Mouse (Mus musculus): ENCODE measurements at regions not wholly inside any gene's neighbourhood (a gene's known extent, or its start where the extent isn't known, plus 50 kb on each side); places are given as distances from the start of the nearest gene placed in this dataset.

- no peaks in the 10 kb centered on the region for H3K36me3 ChIP-seq (ENCODE audit: control insufficient read depth, insufficient read depth, low read length)
- H3K27ac ChIP-seq (ENCODE audit: low read length) = no peak overlapping the region
- H3K9me3 ChIP-seq (replicated peaks; ENCODE audit: control insufficient read depth, low read length, poor library complexity, severe bottlenecking) = no peaks in the 10 kb centered on the region
- no peak for ATAC-seq
- no peak overlapping the region for H3K9ac ChIP-seq (ENCODE audit: low read depth, low read length)
- H3K4me1 ChIP-seq (ENCODE audit: control insufficient read depth, insufficient read depth, low read length) = no peaks in the 10 kb centered on the region
- WGBS = 64% methylated on average over 4 of the region's 4 CpGs
- no peaks in the 10 kb centered on the region for H3K27me3 ChIP-seq (ENCODE audit: control insufficient read depth, insufficient read depth, low read depth, low read length)
- H3K4me2 ChIP-seq (ENCODE audit: low read length) = no peak overlapping the region
- no peak overlapping the region for H3K4me3 ChIP-seq (ENCODE audit: low read depth, low read length)
Measured at GRCm38 (mm10) chr4:56612325-56612724, 127.5 kb upstream of the Gm26657 start.

DNA sequence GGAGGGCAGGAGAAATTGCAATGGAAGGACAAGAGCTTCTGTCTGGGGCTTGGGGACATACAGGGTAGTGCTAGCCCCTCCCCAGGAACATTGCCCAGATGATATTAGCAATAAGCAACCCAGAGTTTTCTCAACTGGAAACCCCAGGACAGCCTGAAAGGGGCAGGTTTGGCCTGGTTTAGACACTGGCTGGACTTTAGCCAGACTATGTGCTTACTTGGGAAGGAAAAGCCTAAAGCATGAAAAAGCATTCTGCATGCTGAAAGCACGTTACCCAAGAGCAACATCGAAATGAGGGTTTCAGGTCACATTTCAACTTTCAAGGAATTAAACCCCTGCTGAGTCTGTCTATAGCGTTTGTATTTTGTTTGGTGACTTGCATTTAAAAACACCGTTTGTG, 128.1 kb upstream of the Gm26657 start:
- Histone ChIP-seq H3K9me3 (replicated peaks; ENCODE audit: control insufficient read depth, low read length, poor library complexity, severe bottlenecking) (no peaks in the 10 kb centered on the region), H3K27me3 (ENCODE audit: control insufficient read depth, insufficient read depth, low read depth, low read length) (no peaks in the 10 kb centered on the region), H3K36me3 (ENCODE audit: control insufficient read depth, insufficient read depth, low read length) (no peaks in the 10 kb centered on the region), H3K27ac (ENCODE audit: low read length) (no peak overlapping the region), H3K9ac (ENCODE audit: low read depth, low read length) (no peak overlapping the region), H3K4me3 (ENCODE audit: low read depth, low read length) (no peak overlapping the region), H3K4me2 (ENCODE audit: low read length) (no peak overlapping the region), H3K4me1 (ENCODE audit: control insufficient read depth, insufficient read depth, low read length) (no peaks in the 10 kb centered on the region)
- WGBS = 28% methylated on average over 4 of the region's 4 CpGs
- no peak for ATAC-seq

GRCm38 (mm10) chr4:56610273-56610672, 129.6 kb upstream of the Gm26657 start:
- H3K4me3 ChIP-seq (ENCODE audit: low read depth, low read length) = no peak overlapping the region
- no peak for ATAC-seq
- H3K9ac ChIP-seq (ENCODE audit: low read depth, low read length) = no peak overlapping the region
- 75% methylated on average over 6 of the region's 6 CpGs for WGBS
- H3K9me3 ChIP-seq (replicated peaks; ENCODE audit: control insufficient read depth, low read length, poor library complexity, severe bottlenecking) = no peaks in the 10 kb centered on the region
- H3K36me3 ChIP-seq (ENCODE audit: control insufficient read depth, insufficient read depth, low read length) = no peaks in the 10 kb centered on the region
- no peaks in the 10 kb centered on the region for H3K4me1 ChIP-seq (ENCODE audit: control insufficient read depth, insufficient read depth, low read length)
- H3K4me2 ChIP-seq (ENCODE audit: low read length) = no peak overlapping the region
- H3K27me3 ChIP-seq (ENCODE audit: control insufficient read depth, insufficient read depth, low read depth, low read length) = no peaks in the 10 kb centered on the region
- no peak overlapping the region for H3K27ac ChIP-seq (ENCODE audit: low read length)

- WGBS = 92% methylated on average over 4 of the region's 4 CpGs
- no peaks in the 10 kb centered on the region for H3K4me1 ChIP-seq (ENCODE audit: control insufficient read depth, insufficient read depth, low read length)
Measured at GRCm38 (mm10) chr4:56608701-56609100, 131.2 kb upstream of the Gm26657 start.

GRCm38 (mm10) chr4:56598398-56598797, 141.5 kb upstream of the Gm26657 start:
- Histone ChIP-seq H3K9ac (ENCODE audit: low read depth, low read length) (no peak overlapping the region), H3K27me3 (ENCODE audit: control insufficient read depth, insufficient read depth, low read depth, low read length) (no peaks in the 10 kb centered on the region), H3K36me3 (ENCODE audit: control insufficient read depth, insufficient read depth, low read length) (no peaks in the 10 kb centered on the region), H3K4me2 (ENCODE audit: low read length) (no peak overlapping the region), H3K9me3 (replicated peaks; ENCODE audit: control insufficient read depth, low read length, poor library complexity, severe bottlenecking) (no peaks in the 10 kb centered on the region), H3K27ac (ENCODE audit: low read length) (no peak overlapping the region), H3K4me3 (ENCODE audit: low read depth, low read length) (no peak overlapping the region), H3K4me1 (ENCODE audit: control insufficient read depth, insufficient read depth, low read length) (no peaks in the 10 kb centered on the region)
- WGBS = 72% methylated on average over 2 of the region's 2 CpGs
- ATAC-seq = no peak

More at GRCm38 (mm10) chr4:56608701-56609100, 131.2 kb upstream of the Gm26657 start:
- H3K36me3 ChIP-seq (ENCODE audit: control insufficient read depth, insufficient read depth, low read length) = no peaks in the 10 kb centered on the region
- no peak overlapping the region for H3K27ac ChIP-seq (ENCODE audit: low read length)
- H3K27me3 ChIP-seq (ENCODE audit: control insufficient read depth, insufficient read depth, low read depth, low read length) = no peaks in the 10 kb centered on the region
- no peaks in the 10 kb centered on the region for H3K9me3 ChIP-seq (replicated peaks; ENCODE audit: control insufficient read depth, low read length, poor library complexity, severe bottlenecking)
- H3K4me3 ChIP-seq (ENCODE audit: low read depth, low read length) = no peak overlapping the region
- no peak overlapping the region for H3K4me2 ChIP-seq (ENCODE audit: low read length)
- ATAC-seq = no peak
- no peak overlapping the region for H3K9ac ChIP-seq (ENCODE audit: low read depth, low read length)

DNA sequence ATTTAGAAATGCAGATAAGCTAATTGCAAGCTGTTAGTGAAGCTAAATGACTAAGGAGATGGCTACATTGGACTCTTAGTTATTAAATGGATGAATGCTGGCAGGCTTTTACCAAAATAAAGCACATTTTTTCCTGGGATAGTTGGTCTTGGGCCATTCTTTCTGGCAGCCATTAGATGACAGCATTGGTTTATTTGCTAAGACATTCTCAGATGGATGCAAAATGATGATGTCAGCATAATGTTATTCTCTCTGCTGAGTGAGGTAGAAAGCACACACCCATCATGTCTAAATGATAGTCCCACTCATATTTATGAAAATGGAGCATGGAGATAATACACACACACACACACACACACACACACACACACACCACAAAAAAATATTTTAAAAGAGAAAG, 141.9 kb upstream of the Gm26657 start:
- Histone ChIP-seq H3K4me1 (ENCODE audit: control insufficient read depth, insufficient read depth, low read length) (no peaks in the 10 kb centered on the region), H3K9me3 (replicated peaks; ENCODE audit: control insufficient read depth, low read length, poor library complexity, severe bottlenecking) (no peaks in the 10 kb centered on the region), H3K9ac (ENCODE audit: low read depth, low read length) (no peak overlapping the region), H3K4me2 (ENCODE audit: low read length) (no peak overlapping the region), H3K27ac (ENCODE audit: low read length) (no peak overlapping the region), H3K27me3 (ENCODE audit: control insufficient read depth, insufficient read depth, low read depth, low read length) (no peaks in the 10 kb centered on the region), H3K4me3 (ENCODE audit: low read depth, low read length) (no peak overlapping the region), H3K36me3 (ENCODE audit: control insufficient read depth, insufficient read depth, low read length) (no peaks in the 10 kb centered on the region)
- no peak for ATAC-seq

- Histone ChIP-seq H3K4me1 (ENCODE audit: control insufficient read depth, insufficient read depth, low read length) (no peaks in the 10 kb centered on the region), H3K9me3 (replicated peaks; ENCODE audit: control insufficient read depth, low read length, poor library complexity, severe bottlenecking) (no peaks in the 10 kb centered on the region), H3K27me3 (ENCODE audit: control insufficient read depth, insufficient read depth, low read depth, low read length) (no peaks in the 10 kb centered on the region), H3K4me3 (ENCODE audit: low read depth, low read length) (no peak overlapping the region), H3K9ac (ENCODE audit: low read depth, low read length) (no peak overlapping the region), H3K4me2 (ENCODE audit: low read length) (no peak overlapping the region), H3K36me3 (ENCODE audit: control insufficient read depth, insufficient read depth, low read length) (no peaks in the 10 kb centered on the region), H3K27ac (ENCODE audit: low read length) (no peak overlapping the region)
- ATAC-seq = no peak
- WGBS = 75% methylated on average over 3 of the region's 3 CpGs
Measured at GRCm38 (mm10) chr4:56582405-56582804, 157.5 kb upstream of the Gm26657 start.

- Histone ChIP-seq H3K4me2 (ENCODE audit: low read length) (no peak overlapping the region), H3K36me3 (ENCODE audit: control insufficient read depth, insufficient read depth, low read length) (no peaks in the 10 kb centered on the region), H3K4me3 (ENCODE audit: low read depth, low read length) (no peak overlapping the region), H3K9me3 (replicated peaks; ENCODE audit: control insufficient read depth, low read length, poor library complexity, severe bottlenecking) (no peaks in the 10 kb centered on the region), H3K27me3 (ENCODE audit: control insufficient read depth, insufficient read depth, low read depth, low read length) (no peaks in the 10 kb centered on the region), H3K9ac (ENCODE audit: low read depth, low read length) (no peak overlapping the region), H3K27ac (ENCODE audit: low read length) (no peak overlapping the region), H3K4me1 (ENCODE audit: control insufficient read depth, insufficient read depth, low read length) (no peaks in the 10 kb centered on the region)
- WGBS = 81% methylated on average over 15 of the region's 15 CpGs
- ATAC-seq = no peak
Measured at GRCm38 (mm10) chr4:56576837-56577548, 162.9 kb upstream of the Gm26657 start.

DNA sequence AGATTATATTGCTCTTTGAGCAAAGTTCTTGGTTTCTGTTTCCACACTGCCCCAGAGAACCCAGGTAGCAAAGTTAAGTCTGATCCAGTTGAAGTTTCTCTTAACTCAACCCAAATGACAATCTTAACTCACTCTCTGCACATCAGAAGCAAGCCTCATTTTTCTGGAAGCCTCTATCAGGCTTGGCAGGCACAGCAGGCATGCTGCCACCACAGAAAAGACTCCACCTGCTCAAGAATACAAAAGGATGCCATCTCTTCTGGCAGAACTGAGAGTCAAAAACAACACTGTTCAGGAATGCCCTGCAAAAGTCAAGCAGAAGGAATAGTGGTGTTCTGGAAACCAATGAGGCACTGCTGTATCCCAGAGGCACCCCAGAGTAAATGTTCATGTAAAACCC, 187.7 kb upstream of the Gm26657 start:
- no peak overlapping the region for H3K4me3 ChIP-seq (ENCODE audit: low read depth, low read length)
- no peak overlapping the region for H3K9ac ChIP-seq (ENCODE audit: low read depth, low read length)
- H3K9me3 ChIP-seq (replicated peaks; ENCODE audit: control insufficient read depth, low read length, poor library complexity, severe bottlenecking) = no peaks in the 10 kb centered on the region
- no peak for ATAC-seq
- H3K27me3 ChIP-seq (ENCODE audit: control insufficient read depth, insufficient read depth, low read depth, low read length) = no peaks in the 10 kb centered on the region
- H3K4me2 ChIP-seq (ENCODE audit: low read length) = no peak overlapping the region
- no peaks in the 10 kb centered on the region for H3K4me1 ChIP-seq (ENCODE audit: control insufficient read depth, insufficient read depth, low read length)
- no peaks in the 10 kb centered on the region for H3K36me3 ChIP-seq (ENCODE audit: control insufficient read depth, insufficient read depth, low read length)
- no peak overlapping the region for H3K27ac ChIP-seq (ENCODE audit: low read length)

Data from midbrain, embryonic 16.5 days (tissue).